Mouse (Mus musculus) heart, adult 18-20 months (tissue): ENCODE results near the gene Prss50. TPM values are rescaled to one million over a fixed set of nuclear protein-coding genes. Genes with fewer than 3 reads are reported as not detected.
"Not testable (repeated sequence)": the region's sequence is repeated elsewhere in the genome, so short reads cannot be mapped to it uniquely, and the experiment has no call there.

Experiments
- DNase-seq, 2 experiments: peaks; one replicate each; pipeline ENCODE4 v3.0.0; 2021 to 2022; ENCODE audit warnings: mixed read lengths in 1 of 2
- long read RNA-seq, 2 experiments: library from polyadenylated mRNA; stranded (forward); transcript quantifications; one replicate each; pipeline ENCODE4 v2.0.0; 2021
- total RNA-seq, 2 experiments: library from RNA; stranded (reverse); gene quantifications; 2 replicates each; pipeline ENCODE4 v1.2.3; 2021

Gene Prss50
- total RNA-seq: not detected
- long read RNA-seq, experiment 1: 0 reads
- long read RNA-seq, experiment 2: 0 reads

DNA sequence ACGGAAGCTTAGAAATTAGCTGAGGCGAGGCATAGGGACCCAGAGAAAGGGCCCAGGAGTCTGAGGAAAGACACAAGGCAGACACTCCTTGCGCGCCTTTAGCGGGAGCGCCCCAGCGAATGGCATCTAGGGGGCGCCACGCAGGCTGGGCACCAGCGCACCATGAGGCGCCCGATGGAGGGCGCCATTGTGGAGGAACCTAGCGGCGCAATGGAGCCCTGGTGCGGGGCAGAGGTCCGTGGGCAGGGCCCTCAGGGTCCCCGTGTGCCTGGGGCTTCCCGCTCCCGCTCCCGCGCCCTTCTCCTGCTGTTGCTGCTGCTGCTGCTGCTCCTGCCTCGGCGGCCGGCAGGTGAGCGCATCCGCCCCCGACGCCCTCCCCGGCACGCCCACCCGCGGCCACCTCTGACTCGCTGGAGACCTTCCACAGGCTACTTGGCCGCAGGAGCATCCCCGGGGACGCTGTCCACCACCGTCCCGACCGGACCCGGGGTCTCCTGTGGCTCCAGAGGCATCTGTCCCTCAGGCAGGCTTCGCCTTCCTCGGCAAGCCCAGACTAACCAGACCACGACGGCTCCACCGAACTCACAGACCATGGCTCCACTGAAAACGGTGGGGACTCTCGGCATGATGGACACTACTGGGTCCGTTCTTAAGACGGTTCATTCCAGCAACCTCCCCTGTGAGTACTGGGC, at the start of gene Prss50:
Prss50 (plus strand) TSS at position 187 of the 692 bp plus-strand sequence.
- DNase-seq: no peak

- no peak for DNase-seq
Measured at GRCm38 (mm10) chr9:110810051-110810450, 47.7 kb upstream of the Prss50 start.

DNA sequence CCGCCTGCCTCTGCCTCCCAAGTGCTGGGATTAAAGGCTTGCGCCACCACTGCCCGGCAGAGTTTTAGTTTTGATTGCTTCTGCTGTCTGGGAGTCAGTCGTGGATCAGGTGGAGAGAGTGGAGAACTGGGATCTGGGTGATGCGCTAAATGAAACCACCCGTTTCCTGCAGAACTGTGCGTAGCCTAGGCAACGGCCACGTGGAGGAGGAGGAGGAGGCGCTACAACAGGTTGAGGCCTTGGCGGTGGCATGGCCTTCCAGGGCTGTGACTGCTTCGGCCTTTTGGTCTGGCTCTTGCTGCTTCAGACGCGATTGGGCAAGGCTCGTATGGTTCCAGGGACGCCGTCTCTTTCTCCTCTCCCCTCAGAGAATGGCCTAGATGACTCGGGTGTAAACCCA, 44.0 kb upstream of the Prss50 start, which contains the start of gene Prss44:
Prss44 (plus strand) TSS at position 206 of the 400 bp plus-strand sequence.
- no peak for DNase-seq

DNA sequence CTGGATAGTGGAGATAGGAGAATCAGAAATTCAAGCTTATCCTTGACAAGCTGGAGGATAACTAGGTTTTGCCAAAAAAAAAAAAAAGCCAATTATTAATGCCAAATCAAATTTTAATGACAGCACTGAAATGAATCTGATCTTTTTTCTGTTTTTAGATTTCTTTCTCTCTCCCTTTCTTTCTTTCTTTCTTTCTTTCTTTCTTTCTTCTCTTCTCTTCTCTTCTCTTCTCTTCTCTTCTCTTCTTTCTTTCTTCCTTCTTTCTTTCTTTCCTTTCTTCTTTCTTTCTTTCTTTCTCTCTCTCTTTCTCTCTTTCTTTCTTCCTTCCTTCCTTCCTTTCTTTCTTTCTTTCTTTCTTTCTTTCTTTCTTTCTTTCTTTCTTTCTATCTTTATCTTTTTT, 37.2 kb upstream of the Prss50 start:
- DNase-seq: not testable (repeated sequence)

DNA sequence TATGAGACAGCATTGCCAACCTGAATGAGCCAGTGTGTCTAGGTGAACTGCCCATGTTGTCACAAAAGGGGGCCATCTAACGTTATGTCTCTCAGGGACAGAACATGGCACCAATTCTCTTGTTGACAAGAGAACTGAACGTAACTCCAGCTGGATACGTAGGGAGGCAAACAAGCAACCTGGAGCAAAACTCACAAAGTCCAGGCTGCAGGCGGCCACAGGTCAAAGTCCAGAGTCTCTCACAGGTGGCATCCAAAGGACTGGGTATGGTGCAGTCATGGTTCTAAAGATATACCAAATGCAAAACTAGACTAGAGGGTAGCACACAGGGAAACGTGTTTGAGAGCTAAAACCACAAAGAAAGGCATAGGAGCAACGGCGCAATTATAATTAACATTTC, 36.3 kb upstream of the Prss50 start:
- DNase-seq: no peak

DNA sequence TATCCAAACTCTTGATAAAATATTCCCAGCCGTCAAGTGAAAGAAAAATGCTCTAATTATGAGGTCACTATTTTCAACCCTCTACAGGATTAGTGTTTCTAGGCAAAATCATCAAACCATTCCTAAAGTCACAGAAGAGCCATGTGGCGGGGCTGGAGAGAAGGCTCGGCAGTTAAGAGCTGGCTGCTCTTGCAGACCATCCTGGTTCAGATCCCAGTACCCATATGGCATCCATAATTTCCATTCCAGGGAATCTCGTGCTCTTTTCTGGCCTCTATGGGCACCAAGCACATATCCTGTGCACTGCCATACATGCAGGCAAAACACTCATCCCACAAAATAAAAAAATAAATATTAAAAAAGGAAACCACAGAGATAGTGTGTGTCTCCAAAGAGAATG, 32.3 kb upstream of the Prss50 start:
- DNase-seq: no peak

DNA sequence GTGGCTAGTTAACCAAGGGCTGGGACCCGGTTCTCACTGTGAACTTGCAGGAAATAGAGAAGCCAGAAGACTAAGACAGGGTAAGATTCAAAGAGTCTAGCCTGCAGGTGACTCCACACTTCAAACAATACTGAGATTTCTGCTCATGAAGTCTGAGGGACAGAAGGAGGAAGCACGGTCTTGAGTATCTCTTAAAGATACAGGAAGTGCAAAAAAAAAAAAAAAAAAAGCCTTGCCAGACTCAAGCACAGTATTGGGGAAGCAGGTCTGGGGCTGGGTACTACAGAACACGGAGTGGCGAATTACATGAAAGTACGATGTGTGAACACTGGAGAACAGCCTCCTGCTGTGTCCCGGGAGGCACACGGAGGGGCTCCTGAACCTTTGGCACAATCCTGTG, 31.9 kb upstream of the Prss50 start:
- no peak for DNase-seq

- DNase-seq: no peak
Measured at GRCm38 (mm10) chr9:110826390-110826789, 31.4 kb upstream of the Prss50 start, which contains the start of gene Prss43. TSS of gene Prss43 (plus strand) at chr9:110826690.

DNA sequence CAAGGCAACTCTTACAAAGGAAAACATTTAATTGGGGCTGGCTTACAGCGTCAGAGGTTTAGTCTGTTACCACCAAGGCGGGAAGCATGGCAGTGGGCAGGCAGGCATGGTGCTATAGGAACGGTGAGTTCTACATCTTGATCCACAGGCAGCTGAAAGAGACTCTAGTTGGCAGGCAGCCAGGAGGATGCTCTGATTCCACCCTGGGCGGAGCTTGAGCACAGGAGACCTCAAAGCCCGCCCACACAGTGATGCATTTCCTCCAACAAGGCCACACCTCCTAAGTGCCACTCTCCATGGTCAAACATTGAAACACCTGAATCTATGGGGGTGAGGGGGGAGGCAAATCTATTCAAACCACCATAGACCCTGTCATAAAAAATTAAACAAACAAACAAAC, 24.7 kb upstream of the Prss50 start:
- DNase-seq: no peak

- no peak for DNase-seq
Measured at GRCm38 (mm10) chr9:110834411-110834810, 23.4 kb upstream of the Prss50 start, which contains the start of gene Prss45. TSS of gene Prss45 (plus strand) at chr9:110834588.

DNA sequence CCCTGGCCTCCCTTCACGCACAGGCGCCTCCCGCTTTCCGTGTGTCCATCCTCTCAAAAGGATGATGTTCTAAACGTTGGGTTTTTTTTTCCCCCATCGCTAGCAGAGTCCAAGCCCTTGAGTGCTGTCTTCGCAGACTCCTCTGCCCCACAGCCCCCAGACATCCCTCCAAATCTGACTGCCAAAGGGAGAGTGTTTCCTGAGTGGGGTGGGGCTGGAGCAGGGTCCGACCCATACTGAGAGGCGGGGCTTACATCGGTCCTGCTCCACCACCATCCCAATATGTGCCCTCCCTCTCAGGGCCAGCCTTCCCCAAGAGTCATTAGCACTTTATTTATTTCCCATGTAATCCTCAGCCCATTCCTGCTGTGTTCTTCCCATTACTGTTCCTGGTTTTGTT, 22.8 kb upstream of the Prss50 start:
- DNase-seq: no peak

- DNase-seq: peak; percentile 26 to 65
Measured at GRCm38 (mm10) chr9:110836112-110836511, 21.7 kb upstream of the Prss50 start.

DNA sequence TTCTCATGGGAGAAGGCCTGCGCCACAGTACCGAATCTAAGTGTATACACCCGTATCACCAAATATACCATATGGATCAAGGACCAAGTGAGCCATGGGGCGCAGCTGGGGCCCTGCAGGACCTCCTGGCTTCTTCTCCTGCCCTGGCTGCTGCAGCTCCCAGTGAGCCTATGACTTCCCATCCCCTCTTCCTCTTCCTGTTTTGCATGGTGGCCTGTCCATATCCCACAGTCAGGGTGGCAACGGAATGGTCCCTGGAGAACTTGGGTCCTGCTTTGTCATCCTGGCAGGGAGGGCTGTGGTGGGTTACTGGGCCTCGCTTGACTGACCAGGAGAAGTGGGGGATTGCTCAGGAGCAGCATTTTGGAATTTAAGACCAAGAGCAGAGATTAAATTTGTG, 16.9 kb upstream of the Prss50 start:
- DNase-seq: no peak

DNA sequence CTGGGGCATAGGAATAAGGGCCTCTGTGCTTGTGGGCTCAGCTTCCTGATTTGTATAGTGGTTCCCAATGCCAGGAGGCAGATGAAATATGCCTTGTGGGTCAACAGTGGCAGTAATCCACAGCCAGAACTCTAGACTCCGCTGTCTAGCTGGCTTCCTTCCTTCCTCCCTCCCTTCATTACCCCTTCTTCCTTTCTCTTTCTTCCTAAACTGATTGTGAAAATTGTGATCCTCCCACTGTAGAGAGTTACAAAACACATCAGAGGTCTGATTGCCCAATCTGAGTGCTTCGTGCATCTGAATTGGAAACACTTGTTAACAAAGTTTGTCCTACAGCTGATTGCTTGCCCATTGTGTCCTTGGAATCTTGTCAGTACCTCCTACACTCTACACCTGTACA, 16.3 kb upstream of the Prss50 start:
- DNase-seq: peak; percentile 17 to 21

- DNase-seq: no peak
Measured at GRCm38 (mm10) chr9:110844206-110844605, 13.6 kb upstream of the Prss50 start, which contains the start of gene Prss46. TSS of gene Prss46 (plus strand) at chr9:110844506.

- DNase-seq: no peak
Measured at GRCm38 (mm10) chr9:110849162-110849561, 8.6 kb upstream of the Prss50 start.

DNA sequence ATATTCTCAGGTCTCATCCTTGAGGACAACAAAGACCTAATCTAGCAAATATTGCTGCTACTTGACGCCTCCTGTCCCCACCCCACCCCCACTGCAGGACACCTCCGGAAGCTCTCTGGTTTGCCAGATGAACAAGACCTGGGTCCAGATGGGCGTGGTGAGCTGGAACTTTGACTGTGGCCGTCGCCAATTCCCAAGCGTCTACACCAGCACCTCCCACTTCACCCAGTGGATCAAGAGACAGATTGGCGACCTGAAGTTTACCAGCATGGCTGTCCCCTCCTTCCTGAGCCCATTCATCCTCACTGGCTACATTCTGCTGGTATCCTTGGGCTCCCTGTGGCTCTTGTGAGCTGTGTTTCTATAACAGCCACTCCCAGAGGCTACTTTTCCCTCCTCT, 1.9 kb upstream of the Prss50 start:
- DNase-seq: no peak

GRCm38 (mm10) chr9:110856920-110857319, 847 bp upstream of the Prss50 start:
- DNase-seq: no peak

GRCm38 (mm10) chr9:110858523-110858922, 756 bp downstream of the Prss50 start:
- DNase-seq: no peak

- DNase-seq: no peak
Measured at GRCm38 (mm10) chr9:110858967-110859596, 1.3 kb downstream of the Prss50 start.

DNA sequence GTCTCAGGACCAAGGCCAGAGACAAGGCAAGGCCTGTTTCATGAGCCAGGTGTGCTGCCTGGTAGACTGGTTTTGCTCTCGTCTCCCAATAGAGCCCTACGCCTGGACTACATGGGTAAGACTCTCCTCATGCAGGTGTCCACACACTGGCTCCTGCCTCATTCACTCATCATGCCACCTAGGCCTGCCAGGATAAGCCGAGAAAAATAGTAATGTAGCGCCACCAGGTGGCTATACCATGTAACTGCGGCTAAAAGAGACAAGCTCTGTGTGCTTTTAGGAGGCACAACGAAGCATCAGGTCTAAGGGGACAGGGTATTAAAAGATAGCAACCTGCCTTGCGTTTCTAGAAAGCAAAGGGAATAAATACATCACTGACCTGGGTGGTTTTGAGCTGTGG, 13.3 kb downstream of the Prss50 start:
- DNase-seq: peak; percentile 47 to 75

- no peak for DNase-seq
Measured at GRCm38 (mm10) chr9:110873681-110874659, 16.2 kb downstream of the Prss50 start.
